Mouse (Mus musculus): Measurements from ENCODE around the gene Cdh4.

DNA sequence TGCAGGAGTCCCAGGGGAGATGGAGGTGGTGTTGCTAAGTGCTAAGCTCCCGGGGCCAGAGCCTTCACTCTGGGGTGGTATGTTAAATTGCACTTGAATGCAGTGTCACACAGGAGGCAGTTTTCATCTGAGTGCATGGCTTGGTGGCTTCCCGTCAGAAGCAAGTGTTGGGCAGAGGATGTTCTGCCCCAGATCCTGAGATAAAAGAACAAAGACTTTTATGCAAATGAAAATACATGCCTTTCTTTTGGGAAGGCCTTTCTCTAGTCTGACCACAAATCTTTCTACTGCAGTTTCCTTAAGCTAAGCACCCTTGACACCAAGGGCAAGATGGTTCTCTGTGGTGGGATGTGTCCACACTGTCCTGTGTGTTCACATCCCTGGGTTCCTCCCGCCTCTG, 136.1 kb downstream of the Cdh4 start:
- no peak for TF ChIP-seq POLR2A (IDR thresholded peaks at IDR 0.05; ENCODE audit: borderline replicate concordance, control insufficient read depth, low read depth, low read length)
- no peak for TF ChIP-seq CTCF (IDR thresholded peaks at IDR 0.05; ENCODE audit: control insufficient read depth, insufficient read depth, low read length)
